Mouse (Mus musculus): ENCODE results near the gene Itga9. TPM values are rescaled to one million over a fixed set of nuclear protein-coding genes. Genes with fewer than 3 reads are reported as not detected.

Gene Itga9
- polyA plus RNA-seq, 2 experiments: 1.4 to 2.8 TPM

DNA sequence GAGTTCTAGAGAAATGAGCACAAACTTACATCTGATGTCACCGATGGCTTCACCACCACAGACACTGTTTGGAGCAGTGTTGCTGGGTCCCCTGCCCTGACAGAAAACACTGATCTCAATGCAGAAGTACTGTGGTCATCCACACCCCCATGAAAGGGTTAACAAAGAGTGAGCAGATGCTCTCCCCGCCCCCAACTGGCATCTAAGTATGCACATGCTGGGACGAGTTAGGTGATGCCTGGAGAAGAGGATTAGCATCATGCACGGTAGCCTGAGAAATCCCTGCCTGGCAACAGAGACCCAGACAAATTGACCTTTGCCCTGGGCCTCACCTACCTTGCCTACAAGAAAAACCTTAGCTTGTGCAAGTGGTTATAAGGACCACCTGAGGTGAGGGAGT is 162.1 kb downstream of the Itga9 start:
- no peak for DNase-seq (ENCODE audit: low read depth in 3 of 3, low spot score in 3 of 3)
- Histone ChIP-seq H3K4me3 (ENCODE audit: insufficient read depth in 1 of 2, low read depth in 2 of 2, low read length in 2 of 2) (no peak overlapping the region), H3K9me3 (ENCODE audit: control insufficient read depth, low read length) (no peaks in the 10 kb centered on the region), H3K9ac (replicated peaks) (no peak overlapping the region), H3K27me3 (ENCODE audit: control insufficient read depth, insufficient read depth, low read length) (no peaks in the 10 kb centered on the region), H3K36me3 (replicated peaks; ENCODE audit: control insufficient read depth, insufficient read depth, low read depth) (no peaks in the 10 kb centered on the region), H3K4me1 (replicated peaks; ENCODE audit: control insufficient read depth in 2 of 2, insufficient read depth in 2 of 2, low read length in 1 of 2) (no peaks in the 10 kb centered on the region), H3K4me2 (ENCODE audit: low read depth) (no peak overlapping the region), H3K27ac (no peak overlapping the region)
- ATAC-seq (ENCODE audit: insufficient read depth): no peak
- 59% methylated on average over 4 of the region's 4 CpGs for WGBS (ENCODE audit: insufficient replicate concordance)
- TF ChIP-seq EP300 (IDR thresholded peaks at IDR 0.05; ENCODE audit: low read depth) (no peak), CTCF (IDR thresholded peaks at IDR 0.05; ENCODE audit: low read depth) (no peak)

DNA sequence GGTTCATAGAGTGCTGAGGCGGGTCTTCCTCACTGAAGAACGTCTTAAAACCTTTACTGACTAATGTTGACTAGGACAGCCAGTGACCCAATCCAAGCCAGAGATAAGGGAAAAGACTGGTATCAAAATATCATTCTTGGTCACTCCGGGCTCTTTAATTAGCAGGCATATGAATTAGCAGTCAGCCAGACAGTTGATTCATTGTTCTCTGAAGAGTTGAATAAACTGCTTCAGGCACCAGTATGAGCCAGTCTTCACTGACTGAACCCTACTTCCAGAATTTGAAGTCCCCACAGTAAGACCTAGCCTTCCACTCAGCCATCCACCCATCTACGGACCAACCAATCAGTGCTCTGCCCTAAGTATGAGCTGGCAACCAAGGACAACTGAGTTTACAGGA is 163.9 kb downstream of the Itga9 start:
- no peak for ATAC-seq (ENCODE audit: insufficient read depth)
- Histone ChIP-seq H3K4me1 (replicated peaks; ENCODE audit: control insufficient read depth in 2 of 2, insufficient read depth in 2 of 2, low read length in 1 of 2) (no peaks in the 10 kb centered on the region), H3K27me3 (ENCODE audit: control insufficient read depth, insufficient read depth, low read length) (no peaks in the 10 kb centered on the region), H3K36me3 (replicated peaks; ENCODE audit: control insufficient read depth, insufficient read depth, low read depth) (no peaks in the 10 kb centered on the region), H3K4me3 (ENCODE audit: insufficient read depth in 1 of 2, low read depth in 2 of 2, low read length in 2 of 2) (no peak overlapping the region), H3K4me2 (ENCODE audit: low read depth) (no peak overlapping the region), H3K9ac (replicated peaks) (no peak overlapping the region), H3K27ac (no peak overlapping the region), H3K9me3 (ENCODE audit: control insufficient read depth, low read length) (no peaks in the 10 kb centered on the region)
- no peak for DNase-seq (ENCODE audit: low read depth in 3 of 3, low spot score in 3 of 3)
- TF ChIP-seq CTCF (IDR thresholded peaks at IDR 0.05; ENCODE audit: low read depth) (no peak), EP300 (IDR thresholded peaks at IDR 0.05; ENCODE audit: low read depth) (no peak)
- whole genome bisulfite sequencing (ENCODE audit: insufficient replicate concordance): 56% methylated on average over 4 of the region's 4 CpGs

GRCm38 (mm10) chr9:118774676-118775075 is 168.2 kb downstream of the Itga9 start:
- no peak for DNase-seq (ENCODE audit: low read depth in 3 of 3, low spot score in 3 of 3)
- no peak overlapping the region for H3K27ac ChIP-seq
- ATAC-seq (ENCODE audit: insufficient read depth): no peak
- no peaks in the 10 kb centered on the region for H3K4me1 ChIP-seq (replicated peaks; ENCODE audit: control insufficient read depth in 2 of 2, insufficient read depth in 2 of 2, low read length in 1 of 2)
- no peaks in the 10 kb centered on the region for H3K36me3 ChIP-seq (replicated peaks; ENCODE audit: control insufficient read depth, insufficient read depth, low read depth)
- WGBS (ENCODE audit: insufficient replicate concordance): 56% methylated on average over 6 of the region's 6 CpGs
- H3K27me3 ChIP-seq (ENCODE audit: control insufficient read depth, insufficient read depth, low read length): no peaks in the 10 kb centered on the region
- H3K4me3 ChIP-seq (ENCODE audit: insufficient read depth in 1 of 2, low read depth in 2 of 2, low read length in 2 of 2): no peak overlapping the region
- TF ChIP-seq CTCF (IDR thresholded peaks at IDR 0.05; ENCODE audit: low read depth) (no peak), EP300 (IDR thresholded peaks at IDR 0.05; ENCODE audit: low read depth) (no peak)
- no peak overlapping the region for H3K9ac ChIP-seq (replicated peaks)
- H3K4me2 ChIP-seq (ENCODE audit: low read depth): no peak overlapping the region
- H3K9me3 ChIP-seq (ENCODE audit: control insufficient read depth, low read length): no peaks in the 10 kb centered on the region

GRCm38 (mm10) chr9:118776880-118777438 is 170.5 kb downstream of the Itga9 start:
- no peaks in the 10 kb centered on the region for H3K27me3 ChIP-seq (ENCODE audit: control insufficient read depth, insufficient read depth, low read length)
- no peak overlapping the region for H3K27ac ChIP-seq
- H3K9ac ChIP-seq (replicated peaks): no peak overlapping the region
- H3K4me2 ChIP-seq (ENCODE audit: low read depth): no peak overlapping the region
- no peaks in the 10 kb centered on the region for H3K36me3 ChIP-seq (replicated peaks; ENCODE audit: control insufficient read depth, insufficient read depth, low read depth)
- H3K9me3 ChIP-seq (ENCODE audit: control insufficient read depth, low read length): no peaks in the 10 kb centered on the region
- H3K4me1 ChIP-seq (replicated peaks; ENCODE audit: control insufficient read depth in 2 of 2, insufficient read depth in 2 of 2, low read length in 1 of 2): no peaks in the 10 kb centered on the region
- ATAC-seq (ENCODE audit: insufficient read depth) (no peak), DNase-seq (ENCODE audit: low read depth in 3 of 3, low spot score in 3 of 3) (no peak)
- TF ChIP-seq EP300 (IDR thresholded peaks at IDR 0.05; ENCODE audit: low read depth): no peak
- no peak for TF ChIP-seq CTCF (IDR thresholded peaks at IDR 0.05; ENCODE audit: low read depth)
- WGBS (ENCODE audit: insufficient replicate concordance): 76% methylated on average over 2 of the region's 2 CpGs
- H3K4me3 ChIP-seq (ENCODE audit: insufficient read depth in 1 of 2, low read depth in 2 of 2, low read length in 2 of 2): no peak overlapping the region

- no peak overlapping the region for H3K27ac ChIP-seq
- DNase-seq (ENCODE audit: low read depth in 3 of 3, low spot score in 3 of 3) (no peak), ATAC-seq (ENCODE audit: insufficient read depth) (no peak)
- H3K4me1 ChIP-seq (replicated peaks; ENCODE audit: control insufficient read depth in 2 of 2, insufficient read depth in 2 of 2, low read length in 1 of 2): no peaks in the 10 kb centered on the region
- no peak for TF ChIP-seq EP300 (IDR thresholded peaks at IDR 0.05; ENCODE audit: low read depth)
- no peak for TF ChIP-seq CTCF (IDR thresholded peaks at IDR 0.05; ENCODE audit: low read depth)
- 59% methylated on average over 2 of the region's 2 CpGs for WGBS (ENCODE audit: insufficient replicate concordance)
- no peaks in the 10 kb centered on the region for H3K27me3 ChIP-seq (ENCODE audit: control insufficient read depth, insufficient read depth, low read length)
- no peak overlapping the region for H3K9ac ChIP-seq (replicated peaks)
- H3K4me3 ChIP-seq (ENCODE audit: insufficient read depth in 1 of 2, low read depth in 2 of 2, low read length in 2 of 2): no peak overlapping the region
- no peak overlapping the region for H3K4me2 ChIP-seq (ENCODE audit: low read depth)
- H3K36me3 ChIP-seq (replicated peaks; ENCODE audit: control insufficient read depth, insufficient read depth, low read depth): no peaks in the 10 kb centered on the region
- H3K9me3 ChIP-seq (ENCODE audit: control insufficient read depth, low read length): no peaks in the 10 kb centered on the region
These were observed 172.1 kb downstream of the Itga9 start for GRCm38 (mm10) chr9:118778596-118778995.

Measured in liver, embryonic 14.5 days (tissue).